Mouse (Mus musculus) forebrain, embryonic 11.5 days (tissue): ENCODE measurements around the gene Pde3a. TPM values are rescaled to one million over a fixed set of nuclear protein-coding genes. Genes with fewer than 3 reads are reported as not detected.

Source experiments
- ATAC-seq: fragments of 200-750 bp; cut with Nextera tagmentation; replicated peaks from 2 replicates; pipeline ENCODE4 v1.8.0; 2017; ENCODE audit warnings: moderate TSS enrichment; ENCODE audit not compliant: low FRiP score
- DNase-seq: peaks from one replicate; pipeline ENCODE4 v3.0.0-alpha.2; 2017; ENCODE audit warnings: low spot score
- H3K27ac ChIP-seq: fragments of 300-500 bp; sonication (generic); 2 replicates; pipeline ENCODE4 v1.5.1; 2014; ENCODE audit warnings: low read depth, low read length
- H3K27me3 ChIP-seq: fragments of 300-500 bp; sonication (generic); 2 replicates; pipeline ENCODE4 v1.6.1; 2014; ENCODE audit warnings: mild to moderate bottlenecking, low read length, mixed read lengths; ENCODE audit not compliant: control insufficient read depth, insufficient read depth
- H3K36me3 ChIP-seq: fragments of 300-500 bp; sonication (generic); 2 replicates; pipeline ENCODE4 v1.6.1; 2014; ENCODE audit warnings: mild to moderate bottlenecking, low read length, moderate library complexity, mixed read lengths; ENCODE audit not compliant: control insufficient read depth, insufficient read depth
- H3K4me1 ChIP-seq: fragments of 300-500 bp; sonication (generic); replicated peaks from 2 replicates; pipeline ENCODE4 v1.6.1; 2014; ENCODE audit warnings: low read length, mixed read lengths; ENCODE audit not compliant: control insufficient read depth, insufficient read depth
- H3K4me2 ChIP-seq: fragments of 300-500 bp; sonication (generic); 2 replicates; pipeline ENCODE4 v1.6.1; 2014; ENCODE audit warnings: low read depth, mild to moderate bottlenecking, low read length, moderate library complexity, mixed read lengths; ENCODE audit not compliant: severe bottlenecking
- H3K4me3 ChIP-seq: fragments of 300-500 bp; sonication (generic); 2 replicates; pipeline ENCODE4 v1.5.1; 2014; ENCODE audit warnings: low read depth, low read length
- H3K9ac ChIP-seq: fragments of 300-500 bp; sonication (generic); 2 replicates; pipeline ENCODE4 v1.6.1; 2014; ENCODE audit warnings: low read length
- H3K9me3 ChIP-seq: fragments of 300-500 bp; sonication (generic); 2 replicates; pipeline ENCODE4 v1.6.1; 2016; ENCODE audit warnings: low read length, mixed read lengths; ENCODE audit not compliant: control insufficient read depth
- WGBS: fragments of 180-500 bp; shearing (Covaris S2); extraction: QIAGEN DNeasy Blood & Tissue Kit; methylation state at CpG from one replicate; pipeline ENCODE4 v1.1.7; 2014; 5-methylcytosine and 5-hydroxymethylcytosine counted together
- polyA plus RNA-seq: library from polyadenylated mRNA; unstranded; fragments of >200 nt; fragmentation: Nextera tagmentation; extraction: Ambion mirVana; gene quantifications from 2 replicates; pipeline ENCODE4 v1.2.1, GENCODE M21; 2014

Pde3a gene
- polyA plus RNA-seq, result 1.4 and 1.7 TPM in 2 replicates

- H3K36me3 ChIP-seq, result no peaks in the 10 kb centered on the region
- WGBS, result 1% methylated on average over 26 of the region's 28 CpGs
- H3K4me3 ChIP-seq, result peak within 1 kb of the TSS; percentile 60
- no peaks in the 10 kb centered on the region for H3K9me3 ChIP-seq
- peak within 1 kb of the TSS; percentile 96 for H3K4me2 ChIP-seq
- DNase-seq (peak; percentile 56), ATAC-seq (peak; percentile 63)
- H3K4me1 ChIP-seq, result peaks cover 3% of the 10 kb centered on the region; the same call in 1 of the 2 replicates
- no peak within 1 kb of the TSS for H3K27ac ChIP-seq
- H3K9ac ChIP-seq, result peak within 1 kb of the TSS; percentile 64
- peaks cover 11% of the 10 kb centered on the region; the same call in 1 of the 2 replicates for H3K27me3 ChIP-seq
Measured at GRCm38 (mm10) chr6:141248691-141249584, at the start of gene Pde3a. TSS of gene Pde3a (plus strand) at chr6:141249269.

GRCm38 (mm10) chr6:141200173-141200615 lies 48.9 kb upstream of the Pde3a start:
- H3K4me1 ChIP-seq, result no peaks in the 10 kb centered on the region
- no peaks in the 10 kb centered on the region for H3K36me3 ChIP-seq
- no peak overlapping the region for H3K4me2 ChIP-seq
- no peak for DNase-seq
- H3K27me3 ChIP-seq, result no peaks in the 10 kb centered on the region
- H3K4me3 ChIP-seq, result no peak overlapping the region
- no peak overlapping the region for H3K9ac ChIP-seq
- ATAC-seq, result peak; percentile 30
- H3K27ac ChIP-seq, result no peak overlapping the region
- no peaks in the 10 kb centered on the region for H3K9me3 ChIP-seq

GRCm38 (mm10) chr6:141207531-141207930 lies 41.5 kb upstream of the Pde3a start:
- H3K36me3 ChIP-seq, result no peaks in the 10 kb centered on the region
- ATAC-seq (no peak), DNase-seq (no peak)
- 88% methylated on average over 6 of the region's 6 CpGs for WGBS
- no peak overlapping the region for H3K27ac ChIP-seq
- H3K4me3 ChIP-seq, result no peak overlapping the region
- H3K27me3 ChIP-seq, result no peaks in the 10 kb centered on the region
- H3K9ac ChIP-seq, result no peak overlapping the region
- H3K9me3 ChIP-seq, result no peaks in the 10 kb centered on the region
- no peak overlapping the region for H3K4me2 ChIP-seq
- no peaks in the 10 kb centered on the region for H3K4me1 ChIP-seq

DNA sequence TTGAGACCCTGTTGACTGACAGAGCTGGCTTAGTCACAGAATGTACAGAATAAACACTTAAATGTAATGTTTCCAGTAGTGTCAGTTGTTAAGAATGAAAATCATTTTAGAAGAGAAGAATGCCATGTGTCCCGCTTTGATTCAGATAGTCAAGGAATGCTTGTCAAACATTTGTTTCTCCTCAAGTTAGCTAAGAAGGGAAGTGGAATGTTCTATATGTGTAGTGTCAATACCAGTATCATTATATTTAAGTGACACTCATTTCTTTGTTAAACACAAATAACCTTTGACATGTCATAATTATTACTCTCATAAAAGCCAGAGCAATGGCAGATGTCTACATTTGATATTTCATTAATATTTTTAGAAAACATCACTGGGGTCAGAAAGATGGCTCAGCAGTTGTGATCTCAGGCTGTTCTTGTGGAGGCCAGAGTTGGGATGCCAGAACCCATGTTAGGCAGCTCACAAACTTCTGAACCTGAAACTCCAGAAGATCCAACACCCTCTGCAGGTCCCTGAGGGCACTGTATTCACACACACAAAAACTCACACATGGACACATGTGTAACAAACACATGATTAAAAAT lies 40.7 kb upstream of the Pde3a start:
- no peaks in the 10 kb centered on the region for H3K9me3 ChIP-seq
- no peak overlapping the region for H3K9ac ChIP-seq
- ATAC-seq, result no peak
- H3K4me3 ChIP-seq, result no peak overlapping the region
- H3K4me2 ChIP-seq, result no peak overlapping the region
- 88% methylated on average over 1 of the region's 1 CpGs for whole genome bisulfite sequencing
- H3K36me3 ChIP-seq, result no peaks in the 10 kb centered on the region
- no peak for DNase-seq
- H3K27ac ChIP-seq, result no peak overlapping the region
- no peaks in the 10 kb centered on the region for H3K27me3 ChIP-seq
- H3K4me1 ChIP-seq, result no peaks in the 10 kb centered on the region

GRCm38 (mm10) chr6:141210021-141210420 lies 39.0 kb upstream of the Pde3a start:
- WGBS, result 94% methylated on average over 3 of the region's 3 CpGs
- no peaks in the 10 kb centered on the region for H3K27me3 ChIP-seq
- DNase-seq (no peak), ATAC-seq (no peak)
- no peak overlapping the region for H3K27ac ChIP-seq
- no peaks in the 10 kb centered on the region for H3K9me3 ChIP-seq
- H3K9ac ChIP-seq, result no peak overlapping the region
- no peak overlapping the region for H3K4me3 ChIP-seq
- H3K36me3 ChIP-seq, result no peaks in the 10 kb centered on the region
- no peaks in the 10 kb centered on the region for H3K4me1 ChIP-seq
- no peak overlapping the region for H3K4me2 ChIP-seq

DNA sequence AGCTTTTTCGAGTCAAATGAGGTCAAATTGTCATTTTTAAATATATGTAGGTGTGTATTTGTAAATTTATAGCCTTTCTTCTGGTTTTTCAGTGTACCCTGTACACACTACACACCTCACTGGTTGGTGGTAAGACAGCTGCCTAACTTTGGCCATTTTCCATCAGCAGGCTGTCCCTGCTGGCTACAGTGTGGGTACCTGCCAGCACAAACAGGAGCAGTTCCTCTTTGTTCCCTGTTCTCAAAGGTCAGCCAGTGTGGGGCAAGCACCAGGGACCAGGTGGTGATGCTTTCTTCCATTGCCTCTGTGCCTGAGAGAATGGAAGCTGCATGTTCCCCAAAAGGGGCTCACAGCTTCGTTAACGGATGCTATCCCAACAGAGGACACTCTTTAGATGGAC lies 28.0 kb upstream of the Pde3a start:
- no peak for ATAC-seq
- no peak overlapping the region for H3K9ac ChIP-seq
- no peak for DNase-seq
- H3K27me3 ChIP-seq, result no peaks in the 10 kb centered on the region
- H3K36me3 ChIP-seq, result no peaks in the 10 kb centered on the region
- H3K27ac ChIP-seq, result no peak overlapping the region
- H3K4me3 ChIP-seq, result no peak overlapping the region
- H3K4me1 ChIP-seq, result no peaks in the 10 kb centered on the region
- no peak overlapping the region for H3K4me2 ChIP-seq
- WGBS, result 69% methylated on average over 3 of the region's 3 CpGs
- no peaks in the 10 kb centered on the region for H3K9me3 ChIP-seq

- Histone ChIP-seq H3K9me3 (no peaks in the 10 kb centered on the region), H3K27ac (no peak overlapping the region), H3K27me3 (no peaks in the 10 kb centered on the region), H3K4me1 (no peaks in the 10 kb centered on the region), H3K36me3 (no peaks in the 10 kb centered on the region), H3K4me3 (no peak overlapping the region), H3K9ac (no peak overlapping the region), H3K4me2 (no peak overlapping the region)
- no peak for DNase-seq
- no peak for ATAC-seq
- WGBS, result 88% methylated on average over 15 of the region's 15 CpGs
Measured at GRCm38 (mm10) chr6:141226851-141227657, 22.0 kb upstream of the Pde3a start.

DNA sequence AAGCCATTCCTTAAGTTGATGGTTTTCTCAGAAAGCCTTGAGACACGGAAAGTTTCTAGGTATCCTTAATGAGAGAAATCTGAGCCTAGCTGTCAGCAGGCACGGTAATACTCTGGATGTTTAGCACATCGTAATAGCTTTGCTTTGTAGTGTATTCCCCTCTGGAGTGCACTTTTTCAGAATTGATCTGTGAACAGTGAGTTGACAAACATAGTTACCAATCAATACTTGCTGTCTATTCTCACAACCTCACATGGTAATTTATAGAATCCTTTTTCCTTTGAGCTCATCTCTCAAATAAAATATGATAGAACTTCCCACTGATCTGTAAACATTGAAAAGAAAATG lies 21.4 kb upstream of the Pde3a start:
- ATAC-seq, result no peak
- H3K9ac ChIP-seq, result no peak overlapping the region
- H3K4me2 ChIP-seq, result no peak overlapping the region
- no peaks in the 10 kb centered on the region for H3K4me1 ChIP-seq
- no peaks in the 10 kb centered on the region for H3K9me3 ChIP-seq
- no peak overlapping the region for H3K4me3 ChIP-seq
- no peaks in the 10 kb centered on the region for H3K27me3 ChIP-seq
- DNase-seq, result no peak
- H3K36me3 ChIP-seq, result no peaks in the 10 kb centered on the region
- 81% methylated on average over 3 of the region's 3 CpGs for WGBS
- no peak overlapping the region for H3K27ac ChIP-seq
